Mouse (Mus musculus): Measurements from ENCODE around the gene Gng3.

DNA sequence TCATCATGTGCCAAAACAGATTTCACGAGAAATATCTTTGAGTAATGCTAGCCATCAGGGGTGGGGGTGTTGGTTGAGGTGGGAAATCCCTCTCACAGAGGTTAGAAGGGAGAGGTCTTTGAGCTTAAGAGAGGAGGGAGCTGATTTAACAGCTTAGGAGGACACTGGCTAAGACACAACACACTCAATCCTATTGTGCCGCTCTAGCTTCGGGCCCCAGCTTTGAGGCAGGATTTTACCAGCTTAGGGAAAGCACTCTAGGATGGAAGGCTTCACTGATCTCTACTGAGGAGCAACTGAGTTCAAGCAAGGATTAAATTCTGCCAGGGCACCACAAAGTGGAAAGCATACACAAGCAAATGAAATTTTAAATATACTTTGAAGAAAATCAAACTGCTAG is 22.0 kb downstream of the Gng3 start:
- TF ChIP-seq POLR2A (IDR thresholded peaks at IDR 0.05; ENCODE audit: low read depth, low read length) (no peak), CTCF (IDR thresholded peaks at IDR 0.05; ENCODE audit: extremely low read depth, insufficient read length, insufficient replicate concordance, low read depth, low read length) (no peak)
